Mouse (Mus musculus) liver, embryonic 12.5 days (tissue): Measurements from ENCODE around the gene Strip1. TPM values are rescaled to one million over a fixed set of nuclear protein-coding genes. Genes with fewer than 3 reads are reported as not detected.

Experiments
- ATAC-seq: fragments of 200-750 bp; cut with Nextera tagmentation; 2 replicates; pipeline ENCODE4 v1.8.0; 2017; ENCODE audit warnings: moderate number of reproducible peaks, mild to moderate bottlenecking, moderate library complexity
- H3K27ac ChIP-seq: fragments of 300-500 bp; sonication (generic); 2 replicates; pipeline ENCODE4 v1.5.1; 2016; ENCODE audit warnings: mild to moderate bottlenecking
- H3K27me3 ChIP-seq: fragments of 300-500 bp; sonication (generic); replicated peaks from 2 replicates; pipeline ENCODE4 v1.6.1; 2016; ENCODE audit warnings: mild to moderate bottlenecking, moderate library complexity
- H3K36me3 ChIP-seq: fragments of 300-500 bp; sonication (generic); 2 replicates; pipeline ENCODE4 v1.6.1; 2016; ENCODE audit warnings: mild to moderate bottlenecking, moderate library complexity
- H3K4me1 ChIP-seq: fragments of 300-500 bp; sonication (generic); 2 replicates; pipeline ENCODE4 v1.6.1; 2016
- H3K4me2 ChIP-seq: fragments of 300-500 bp; sonication (generic); 2 replicates; pipeline ENCODE4 v1.6.1; 2016; ENCODE audit warnings: mild to moderate bottlenecking, moderate library complexity
- H3K4me3 ChIP-seq: fragments of 300-500 bp; sonication (generic); 2 replicates; pipeline ENCODE4 v1.5.1; 2016; ENCODE audit warnings: mild to moderate bottlenecking, moderate library complexity
- H3K9ac ChIP-seq: fragments of 300-500 bp; sonication (generic); 2 replicates; pipeline ENCODE4 v1.6.1; 2016; ENCODE audit warnings: mild to moderate bottlenecking, moderate library complexity
- H3K9me3 ChIP-seq: fragments of 300-500 bp; sonication (generic); replicated peaks from 2 replicates; pipeline ENCODE4 v1.6.1; 2016; ENCODE audit warnings: mild to moderate bottlenecking, moderate library complexity
- WGBS: fragments of 180-500 bp; shearing (Covaris S2); methylation state at CpG from one replicate; pipeline ENCODE4 v1.1.7; 2016; ENCODE audit not compliant: insufficient replicate concordance; 5-methylcytosine and 5-hydroxymethylcytosine counted together
- polyA plus RNA-seq: library from polyadenylated mRNA; unstranded; fragments of >200 nt; fragmentation: Nextera tagmentation; extraction: Ambion mirVana; gene quantifications from 2 replicates; pipeline ENCODE4 v1.2.1, GENCODE M21; 2016

The Strip1 gene
- polyA plus RNA-seq, 1 experiment from 2014 or later, result 17.0 TPM

GRCm38 (mm10) chr3:107600127-107600526 is 31.4 kb downstream of the Strip1 start:
- Histone ChIP-seq H3K4me1 (peaks cover 3% of the 10 kb centered on the region; the same call in 1 of the 2 replicates), H3K27me3 (peaks cover 85% of the 10 kb centered on the region), H3K9me3 (no peaks in the 10 kb centered on the region), H3K27ac (no peak overlapping the region), H3K36me3 (no peaks in the 10 kb centered on the region), H3K4me2 (no peak overlapping the region), H3K9ac (no peak overlapping the region), H3K4me3 (no peak overlapping the region)
- WGBS, result 41% methylated on average over 6 of the region's 6 CpGs
- ATAC-seq, result no peak

DNA sequence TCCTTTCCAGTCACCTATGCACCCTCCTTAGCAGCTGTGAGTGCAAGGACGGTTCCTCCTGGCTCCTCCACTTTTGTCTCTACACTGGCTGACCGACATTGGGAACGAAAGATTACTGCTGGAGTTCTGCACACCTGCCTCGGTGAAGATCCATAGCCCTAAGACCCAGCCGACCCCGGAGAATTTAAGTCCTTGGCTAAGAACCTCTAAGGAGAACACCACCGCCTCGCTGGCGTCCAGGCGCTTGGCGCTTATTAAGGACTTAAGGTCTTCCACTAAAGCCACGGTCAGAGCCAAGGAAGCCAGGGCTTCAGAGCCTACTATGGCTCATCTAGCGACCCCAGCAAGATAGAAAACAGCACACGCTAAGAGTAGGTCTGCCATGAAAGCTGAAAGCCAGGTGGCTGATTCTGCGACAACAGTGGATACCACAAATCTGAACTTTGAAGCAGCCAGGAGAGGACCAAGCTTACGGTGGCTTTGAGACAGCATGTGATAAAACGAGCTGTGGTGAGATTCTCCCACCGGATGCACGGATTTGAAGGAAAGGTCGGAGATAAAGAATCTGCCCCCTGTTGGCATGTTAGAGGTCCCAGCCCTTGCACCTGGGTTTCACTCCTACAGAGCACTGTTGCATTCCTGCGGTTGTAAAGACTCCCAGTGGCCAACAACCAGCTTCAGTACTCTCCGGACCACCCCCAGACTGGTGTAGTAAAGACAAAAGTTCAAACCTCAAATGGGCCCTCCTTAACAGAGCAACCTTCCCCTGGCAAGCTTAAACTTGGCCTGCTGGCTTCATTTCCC is 33.7 kb downstream of the Strip1 start:
- Histone ChIP-seq H3K27me3 (peaks cover 91% of the 10 kb centered on the region), H3K9ac (no peak overlapping the region), H3K27ac (no peak overlapping the region), H3K9me3 (no peaks in the 10 kb centered on the region), H3K4me1 (peaks cover 6% of the 10 kb centered on the region; the same call in 1 of the 2 replicates), H3K4me2 (no peak overlapping the region), H3K36me3 (no peaks in the 10 kb centered on the region), H3K4me3 (no peak overlapping the region)
- WGBS, result 7% methylated on average over 22 of the region's 22 CpGs
- no peak for ATAC-seq

- Histone ChIP-seq H3K36me3 (no peaks in the 10 kb centered on the region), H3K27ac (no peak overlapping the region)
- 7% methylated on average over 21 of the region's 24 CpGs for WGBS
Observed at GRCm38 (mm10) chr3:107597134-107597533, 34.4 kb downstream of the Strip1 start.

GRCm38 (mm10) chr3:107596559-107596958 is 34.9 kb downstream of the Strip1 start:
- 1% methylated on average over 26 of the region's 26 CpGs for WGBS
- Histone ChIP-seq H3K27me3 (peaks cover 98% of the 10 kb centered on the region), H3K4me1 (peaks cover 6% of the 10 kb centered on the region; the same call in 1 of the 2 replicates), H3K27ac (no peak overlapping the region), H3K9me3 (no peaks in the 10 kb centered on the region), H3K4me3 (no peak overlapping the region), H3K4me2 (no peak overlapping the region), H3K9ac (no peak overlapping the region), H3K36me3 (no peaks in the 10 kb centered on the region)
- no peak for ATAC-seq

More at GRCm38 (mm10) chr3:107597134-107597533, 34.4 kb downstream of the Strip1 start:
- Histone ChIP-seq H3K4me2 (no peak overlapping the region), H3K27me3 (peaks cover 97% of the 10 kb centered on the region), H3K4me3 (no peak overlapping the region), H3K9ac (no peak overlapping the region), H3K4me1 (peaks cover 6% of the 10 kb centered on the region; the same call in 1 of the 2 replicates), H3K9me3 (no peaks in the 10 kb centered on the region)
- ATAC-seq, result no peak

DNA sequence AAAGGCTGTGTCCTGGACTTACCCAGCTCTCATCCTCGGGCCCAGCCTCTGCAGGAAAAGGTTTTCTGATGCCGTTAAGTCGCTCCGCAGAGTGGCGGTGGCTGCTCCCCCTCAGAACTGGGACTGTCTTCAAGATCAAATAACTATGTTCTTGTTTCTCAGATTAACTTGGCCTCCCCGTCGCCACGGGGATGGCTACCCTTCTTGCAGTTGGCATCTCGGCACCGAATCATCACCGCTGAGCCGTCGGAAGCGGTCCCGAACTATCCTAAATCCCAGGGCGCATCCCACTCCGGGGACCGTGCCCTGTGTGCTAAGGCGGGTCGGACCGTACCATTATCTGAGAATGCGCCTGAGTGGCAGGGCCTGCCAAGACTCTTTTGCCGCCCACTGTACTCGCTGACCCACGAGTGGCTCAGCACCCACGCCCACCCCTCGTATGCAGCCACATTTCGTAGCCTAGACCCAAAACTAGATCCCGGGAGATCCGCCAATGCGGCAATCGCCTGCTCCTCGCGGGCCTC is 35.5 kb downstream of the Strip1 start:
- Histone ChIP-seq H3K4me3 (no peak overlapping the region), H3K4me1 (peaks cover 6% of the 10 kb centered on the region; the same call in 1 of the 2 replicates), H3K27ac (no peak overlapping the region), H3K9ac (no peak overlapping the region), H3K4me2 (peak overlapping the region; percentile 55; the same call in 1 of the 2 replicates), H3K36me3 (no peaks in the 10 kb centered on the region), H3K27me3 (peaks cover 98% of the 10 kb centered on the region), H3K9me3 (no peaks in the 10 kb centered on the region)
- 2% methylated on average over 34 of the region's 34 CpGs for WGBS
- ATAC-seq, result no peak

DNA sequence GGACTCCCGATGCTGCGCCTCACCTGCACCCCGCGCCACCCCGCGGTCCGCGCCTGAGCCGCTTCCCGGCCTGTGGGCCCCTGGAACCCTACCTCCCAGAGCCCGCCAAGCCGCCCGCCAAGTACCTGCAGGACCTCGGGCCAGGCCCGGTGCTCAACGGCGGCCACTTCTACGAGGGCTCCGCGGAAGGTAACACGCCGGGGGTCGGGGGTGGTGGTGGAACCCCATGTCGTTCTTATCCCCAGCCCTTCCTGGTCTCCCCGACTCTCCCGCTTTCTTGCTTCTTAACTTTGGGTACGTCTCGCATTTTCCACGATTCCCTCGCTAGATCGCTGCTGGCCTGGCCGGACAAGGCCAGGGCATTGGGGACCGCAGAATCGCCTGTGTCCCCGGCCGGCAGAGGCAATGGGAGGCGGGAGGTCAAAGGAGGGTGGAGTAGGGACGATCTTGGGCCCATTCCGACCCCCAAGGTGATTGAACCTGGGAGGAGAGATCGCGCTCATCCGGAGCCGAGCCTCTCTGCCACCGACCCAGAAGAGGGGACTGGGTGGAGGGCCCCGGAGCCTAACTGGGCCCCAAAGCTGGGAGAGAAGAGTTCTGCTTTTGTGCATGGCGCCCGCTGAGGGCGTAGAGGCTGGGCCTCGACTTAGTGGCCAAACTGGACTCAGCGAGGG is 36.1 kb downstream of the Strip1 start:
- peak overlapping the region; percentile 55 for H3K4me2 ChIP-seq
- H3K27me3 ChIP-seq, result peaks cover 95% of the 10 kb centered on the region
- H3K36me3 ChIP-seq, result no peaks in the 10 kb centered on the region
- WGBS, result 3% methylated on average over 50 of the region's 50 CpGs
- H3K9me3 ChIP-seq, result no peaks in the 10 kb centered on the region
- no peak overlapping the region for H3K9ac ChIP-seq
- H3K4me3 ChIP-seq, result peak overlapping the region; percentile 40
- no peak overlapping the region for H3K27ac ChIP-seq
- ATAC-seq, result no peak
- peaks cover 6% of the 10 kb centered on the region; the same call in 1 of the 2 replicates for H3K4me1 ChIP-seq

DNA sequence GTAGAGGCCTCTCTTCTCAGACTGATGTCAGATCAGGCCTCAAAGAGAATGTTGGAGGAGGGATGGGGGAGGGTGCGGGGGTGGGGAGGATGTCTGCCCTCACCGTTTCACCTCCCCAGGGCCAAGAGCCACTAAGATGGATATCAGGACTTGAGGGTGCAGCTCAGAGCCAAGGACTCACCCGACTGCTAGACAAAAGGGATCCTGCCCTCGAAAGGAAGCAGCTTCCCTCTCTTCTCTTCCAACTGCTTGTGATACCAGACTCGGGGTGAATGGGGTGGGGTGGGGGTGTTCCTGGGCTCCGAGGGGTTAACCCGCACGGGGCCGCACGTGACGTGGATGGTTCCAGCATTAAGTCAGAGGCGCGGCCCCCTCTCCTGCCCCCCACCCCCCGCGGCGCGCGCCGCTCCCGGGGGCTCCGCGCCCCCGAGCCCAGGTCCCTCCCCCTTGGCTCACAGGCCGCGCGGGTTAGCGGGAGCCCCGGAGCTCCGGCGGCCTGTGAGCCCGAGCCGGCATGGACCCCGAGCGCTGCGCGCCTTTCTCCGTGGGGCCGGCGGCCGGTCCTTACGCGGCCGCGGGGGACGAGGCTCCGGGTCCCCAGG is 36.7 kb downstream of the Strip1 start, which contains the start of gene Alx3:
Alx3 (plus strand) TSS at position 370 of the 602 bp plus-strand sequence.
- Histone ChIP-seq H3K4me2 (peak within 1 kb of the TSS; percentile 55), H3K27me3 (peaks cover 95% of the 10 kb centered on the region), H3K4me1 (peaks cover 6% of the 10 kb centered on the region; the same call in 1 of the 2 replicates), H3K27ac (no peak within 1 kb of the TSS), H3K4me3 (peak within 1 kb of the TSS; percentile 40), H3K36me3 (no peaks in the 10 kb centered on the region), H3K9ac (no peak within 1 kb of the TSS), H3K9me3 (no peaks in the 10 kb centered on the region)
- WGBS, result 2% methylated on average over 24 of the region's 46 CpGs
- no peak for ATAC-seq

DNA sequence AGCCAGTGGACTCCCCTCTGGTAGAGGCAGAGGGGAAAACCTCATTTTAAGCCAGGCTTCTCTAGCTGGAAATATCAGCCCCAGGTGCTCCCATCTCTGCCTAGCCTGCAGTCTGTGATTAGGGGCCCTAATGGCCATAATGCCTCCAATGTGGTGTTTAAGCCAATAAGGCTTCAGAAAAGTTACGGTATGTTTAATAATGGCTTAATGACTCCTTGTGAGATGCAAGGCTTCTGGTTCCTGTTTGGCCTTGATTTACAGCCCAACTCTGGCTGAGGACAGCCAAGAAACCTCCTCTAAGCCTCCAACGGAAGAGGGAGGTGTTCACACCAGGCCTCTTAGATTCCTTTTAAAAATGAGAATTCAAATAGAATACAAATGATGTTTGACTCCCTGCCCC is 37.9 kb downstream of the Strip1 start:
- H3K36me3 ChIP-seq, result no peaks in the 10 kb centered on the region
- no peak overlapping the region for H3K9ac ChIP-seq
- peaks cover 95% of the 10 kb centered on the region for H3K27me3 ChIP-seq
- H3K4me1 ChIP-seq, result peaks cover 6% of the 10 kb centered on the region; the same call in 1 of the 2 replicates
- no peak overlapping the region for H3K27ac ChIP-seq
- H3K4me3 ChIP-seq, result no peak overlapping the region
- 47% methylated on average over 2 of the region's 2 CpGs for WGBS
- no peak for ATAC-seq
- H3K9me3 ChIP-seq, result no peaks in the 10 kb centered on the region
- H3K4me2 ChIP-seq, result no peak overlapping the region

GRCm38 (mm10) chr3:107591612-107592011 is 39.9 kb downstream of the Strip1 start:
- Histone ChIP-seq H3K9ac (no peak overlapping the region), H3K27me3 (peaks cover 95% of the 10 kb centered on the region), H3K4me2 (no peak overlapping the region), H3K9me3 (no peaks in the 10 kb centered on the region), H3K4me1 (peaks cover 6% of the 10 kb centered on the region; the same call in 1 of the 2 replicates), H3K4me3 (no peak overlapping the region), H3K36me3 (no peaks in the 10 kb centered on the region), H3K27ac (no peak overlapping the region)
- ATAC-seq, result no peak
- WGBS, result 19% methylated on average over 1 of the region's 1 CpGs

- 68% methylated on average over 6 of the region's 6 CpGs for WGBS
Observed at GRCm38 (mm10) chr3:107586504-107586903, 45.0 kb downstream of the Strip1 start.

GRCm38 (mm10) chr3:107583893-107584292 is 47.6 kb downstream of the Strip1 start:
- H3K27me3 ChIP-seq, result peaks cover 98% of the 10 kb centered on the region
- no peaks in the 10 kb centered on the region for H3K36me3 ChIP-seq
- no peaks in the 10 kb centered on the region for H3K9me3 ChIP-seq
- H3K4me1 ChIP-seq, result peaks cover under 1% of the 10 kb centered on the region; the same call in 1 of the 2 replicates
- no peak overlapping the region for H3K27ac ChIP-seq
- ATAC-seq, result no peak
- H3K9ac ChIP-seq, result no peak overlapping the region
- 0% methylated on average over 1 of the region's 1 CpGs for WGBS
- H3K4me2 ChIP-seq, result no peak overlapping the region
- no peak overlapping the region for H3K4me3 ChIP-seq

More at GRCm38 (mm10) chr3:107586504-107586903, 45.0 kb downstream of the Strip1 start:
- H3K27me3 ChIP-seq, result peaks cover 97% of the 10 kb centered on the region
- no peak overlapping the region for H3K27ac ChIP-seq
- no peaks in the 10 kb centered on the region for H3K9me3 ChIP-seq
- no peaks in the 10 kb centered on the region for H3K36me3 ChIP-seq
- H3K4me1 ChIP-seq, result no peaks in the 10 kb centered on the region
- H3K9ac ChIP-seq, result no peak overlapping the region
- H3K4me2 ChIP-seq, result no peak overlapping the region
- no peak for ATAC-seq
- H3K4me3 ChIP-seq, result no peak overlapping the region
